Comparison of ENCODE assay signal across 9 mouse cellular contexts in genomic region chr5:64958991-64959842, GRCm38 (mm10). TPM values are rescaled to one million over a fixed set of nuclear protein-coding genes. Genes with fewer than 3 reads are reported as not detected.
DNase-seq lines count a peak whose midpoint lies in the region; ATAC-seq and TF ChIP-seq lines count a peak whose summit lies in the region.
"Had no signal": no experiment of that assay in that cellular context is flagged by ENCODE, and none has a peak within 500 bp of the region (broad histone marks: within the 10 kb centered on the region; RNA-seq: fewer than 3 reads in every experiment).

No protein-coding gene starts in this region.

- no peaks in the 10 kb centered on the region for H3K36me3 ChIP-seq in heart, embryonic 16.5 days (ENCODE audit: control insufficient read depth, insufficient read depth)
- H3K36me3 ChIP-seq in heart, embryonic 11.5 days (ENCODE audit: control insufficient read depth, insufficient read depth, low read length) = no peaks in the 10 kb centered on the region
- no peaks in the 10 kb centered on the region for H3K36me3 ChIP-seq in forebrain, embryonic 16.5 days (ENCODE audit: control insufficient read depth, insufficient read depth)
- H3K36me3 ChIP-seq in hindbrain, postnatal 0 days (ENCODE audit: insufficient read depth, low read length) = no peaks in the 10 kb centered on the region

- ATAC-seq in heart, embryonic 16.5 days (replicated peaks; ENCODE audit: extremely low read depth, insufficient read depth, low FRiP score) = no peak
- no peak for ATAC-seq in heart, embryonic 11.5 days (replicated peaks; ENCODE audit: insufficient number of reproducible peaks, low FRiP score, low TSS enrichment)
- ATAC-seq in activated CD4-positive, CD25-positive, alpha-beta regulatory T cell, adult 4 months = peak; percentile 62
- 0 out of 2 replicates have a peak, but pooled peaks have one; percentile 11 for ATAC-seq in neutrophil, adult 5-6 weeks (ENCODE audit: extremely low read depth, insufficient number of reproducible peaks, low FRiP score, poor library complexity, severe bottlenecking)
- no peak for ATAC-seq in forebrain, embryonic 16.5 days
- no peak for ATAC-seq in hindbrain, postnatal 0 days
- ATAC-seq: Patski had no signal

- H3K27me3 ChIP-seq in heart, embryonic 16.5 days (ENCODE audit: control insufficient read depth, insufficient read depth, low read length) = no peaks in the 10 kb centered on the region
- H3K27me3 ChIP-seq in heart, embryonic 11.5 days (ENCODE audit: control insufficient read depth, insufficient read depth, low read length) = no peaks in the 10 kb centered on the region
- H3K27me3 ChIP-seq in forebrain, embryonic 16.5 days (replicated peaks; ENCODE audit: control insufficient read depth, insufficient read depth, low read length) = no peaks in the 10 kb centered on the region
- H3K27me3 ChIP-seq in hindbrain, postnatal 0 days (ENCODE audit: insufficient read depth, low read length) = no peaks in the 10 kb centered on the region
- H3K27me3 ChIP-seq: Patski had no signal

- no peaks in the 10 kb centered on the region for H3K4me1 ChIP-seq in heart, embryonic 16.5 days (ENCODE audit: control insufficient read depth, insufficient read depth, low read length)
- no peaks in the 10 kb centered on the region for H3K4me1 ChIP-seq in heart, embryonic 11.5 days (ENCODE audit: control insufficient read depth, insufficient read depth, low read length)
- H3K4me1 ChIP-seq in forebrain, embryonic 16.5 days (replicated peaks; ENCODE audit: control insufficient read depth, insufficient read depth, low read length) = no peaks in the 10 kb centered on the region
- no peaks in the 10 kb centered on the region for H3K4me1 ChIP-seq in hindbrain, postnatal 0 days (ENCODE audit: insufficient read depth, low read length)

- no peak overlapping the region for H3K27ac ChIP-seq in heart, embryonic 16.5 days (ENCODE audit: low read length)
- no peak overlapping the region for H3K27ac ChIP-seq in heart, embryonic 11.5 days (ENCODE audit: low read depth, low read length)
- no peak overlapping the region for H3K27ac ChIP-seq in forebrain, embryonic 16.5 days (ENCODE audit: low read length)
- no peak overlapping the region for H3K27ac ChIP-seq in hindbrain, postnatal 0 days

- no peaks in the 10 kb centered on the region for H3K9me3 ChIP-seq in heart, embryonic 16.5 days (replicated peaks; ENCODE audit: control insufficient read depth, low read length)
- no peaks in the 10 kb centered on the region for H3K9me3 ChIP-seq in heart, embryonic 11.5 days (replicated peaks; ENCODE audit: control insufficient read depth, low read length)
- H3K9me3 ChIP-seq in forebrain, embryonic 16.5 days (ENCODE audit: control insufficient read depth, low read length) = no peaks in the 10 kb centered on the region
- H3K9me3 ChIP-seq in hindbrain, postnatal 0 days (ENCODE audit: low read length) = no peaks in the 10 kb centered on the region

- 71% methylated on average over 22 of the region's 22 CpGs for WGBS in heart, embryonic 16.5 days
- 73% methylated on average over 22 of the region's 22 CpGs for WGBS in heart, embryonic 11.5 days (ENCODE audit: insufficient replicate concordance)
- 80% methylated on average over 22 of the region's 22 CpGs for WGBS in forebrain, embryonic 16.5 days
- WGBS in hindbrain, postnatal 0 days = 82% methylated on average over 22 of the region's 22 CpGs

- peak; percentile 29 to 43 for DNase-seq in kidney, postnatal 4 days
- DNase-seq in layer of hippocampus, postnatal 14 days (ENCODE audit: low spot score in 2 of 2) = no peak
- no peak for DNase-seq in hindbrain, postnatal 0 days (ENCODE audit: low spot score)

- H3K4me2 ChIP-seq in heart, embryonic 16.5 days (ENCODE audit: low read depth, low read length) = peak overlapping the region; percentile 26; the same call in 1 of the 2 replicates
- no peak overlapping the region for H3K4me2 ChIP-seq in heart, embryonic 11.5 days
- H3K4me2 ChIP-seq in forebrain, embryonic 16.5 days (ENCODE audit: low read length) = no peak overlapping the region
- H3K4me2 ChIP-seq in hindbrain, postnatal 0 days (ENCODE audit: low read depth, low read length) = no peak overlapping the region

- no peak for TF ChIP-seq CTCF in hindbrain, postnatal 0 days (IDR thresholded peaks at IDR 0.05; ENCODE audit: low read depth)

- peak overlapping the region; percentile 3 for H3K4me3 ChIP-seq in heart, embryonic 16.5 days (ENCODE audit: low read length)
- no peak overlapping the region for H3K4me3 ChIP-seq in heart, embryonic 11.5 days (ENCODE audit: low read depth, low read length)
- no peak overlapping the region for H3K4me3 ChIP-seq in forebrain, embryonic 16.5 days (replicated peaks; ENCODE audit: low read length)
- no peak overlapping the region for H3K4me3 ChIP-seq in hindbrain, postnatal 0 days (ENCODE audit: low read length)

- no peak overlapping the region for H3K9ac ChIP-seq in heart, embryonic 16.5 days (ENCODE audit: low read length)
- no peak overlapping the region for H3K9ac ChIP-seq in heart, embryonic 11.5 days (ENCODE audit: low read depth, low read length)
- H3K9ac ChIP-seq in forebrain, embryonic 16.5 days (replicated peaks; ENCODE audit: low read depth, low read length) = no peak overlapping the region
- H3K9ac ChIP-seq in hindbrain, postnatal 0 days (replicated peaks; ENCODE audit: low read length) = no peak overlapping the region

RNA-seq across cellular contexts. Expression of gene Tlr6, which starts 0.7 kb away (rescaled TPM):
- polyA plus RNA-seq in heart, embryonic 16.5 days (2015; fragmentation: Nextera tagmentation; extraction: Ambion mirVana) = 0.50 and 0.62 TPM in 2 replicates
- 0.38 and 0.76 TPM in 2 replicates for polyA plus RNA-seq in heart, embryonic 11.5 days (2014; fragmentation: Nextera tagmentation; extraction: Ambion mirVana)
- 1 to 10 TPM; 6.7 to 8.7 TPM for polyA plus RNA-seq in activated CD4-positive, CD25-positive, alpha-beta regulatory T cell, adult 4 months (2017; shearing (Covaris generic))
- 31.0 and 37.8 TPM in 2 replicates for total RNA-seq in neutrophil, adult 5-6 weeks (2017)
- 1 to 10 TPM in 1 of 2 experiments, under 1 TPM in 1; 0.79 to 1.4 TPM for total RNA-seq in layer of hippocampus, postnatal 14 days (2021)
- 0.22 and 0.41 TPM in 2 replicates for polyA plus RNA-seq in forebrain, embryonic 16.5 days (2015; fragmentation: Nextera tagmentation; extraction: Ambion mirVana)
- total RNA-seq in hindbrain, postnatal 0 days (2014; rRNA removed) = 0.07 and 0.16 TPM in 2 replicates
- 0.34 and 0.48 TPM in 2 replicates for polyA plus RNA-seq in hindbrain, postnatal 0 days (2015; fragmentation: Nextera tagmentation; extraction: Ambion mirVana)

RNA-seq across cellular contexts. Expression of gene Fam114a1, which starts 10.7 kb away (rescaled TPM):
- polyA plus RNA-seq in heart, embryonic 16.5 days (2015; fragmentation: Nextera tagmentation; extraction: Ambion mirVana) = 36.1 and 36.4 TPM in 2 replicates
- polyA plus RNA-seq in heart, embryonic 11.5 days (2014; fragmentation: Nextera tagmentation; extraction: Ambion mirVana) = 36.4 and 38.9 TPM in 2 replicates
- 1 to 10 TPM; 1.7 to 2.2 TPM for polyA plus RNA-seq in activated CD4-positive, CD25-positive, alpha-beta regulatory T cell, adult 4 months (2017; shearing (Covaris generic))
- total RNA-seq in neutrophil, adult 5-6 weeks (2017) = 32.7 and 33.2 TPM in 2 replicates
- total RNA-seq in layer of hippocampus, postnatal 14 days (2021) = 1 to 10 TPM; 4.6 to 6.0 TPM
- polyA plus RNA-seq in forebrain, embryonic 16.5 days (2015; fragmentation: Nextera tagmentation; extraction: Ambion mirVana) = 6.7 and 8.5 TPM in 2 replicates
- total RNA-seq in hindbrain, postnatal 0 days (2014; rRNA removed) = 3.9 and 5.8 TPM in 2 replicates
- polyA plus RNA-seq in hindbrain, postnatal 0 days (2015; fragmentation: Nextera tagmentation; extraction: Ambion mirVana) = 6.8 and 7.3 TPM in 2 replicates

RNA-seq across cellular contexts. Expression of gene Tlr1, which starts 25.9 kb away (rescaled TPM):
- polyA plus RNA-seq in heart, embryonic 16.5 days (2015; fragmentation: Nextera tagmentation; extraction: Ambion mirVana) = 0.49 and 0.81 TPM in 2 replicates
- 0.40 TPM in 1 of 2 replicates, not detected in the other for polyA plus RNA-seq in heart, embryonic 11.5 days (2014; fragmentation: Nextera tagmentation; extraction: Ambion mirVana)
- 10 to 100 TPM; 54.0 to 63.2 TPM for polyA plus RNA-seq in activated CD4-positive, CD25-positive, alpha-beta regulatory T cell, adult 4 months (2017; shearing (Covaris generic))
- 84.2 and 96.3 TPM in 2 replicates for total RNA-seq in neutrophil, adult 5-6 weeks (2017)
- under 1 TPM; 0.32 to 0.55 TPM for total RNA-seq in layer of hippocampus, postnatal 14 days (2021)
- polyA plus RNA-seq in forebrain, embryonic 16.5 days (2015; fragmentation: Nextera tagmentation; extraction: Ambion mirVana) = 0.22 and 0.47 TPM in 2 replicates
- total RNA-seq in hindbrain, postnatal 0 days (2014; rRNA removed) = 0.10 and 0.75 TPM in 2 replicates
- polyA plus RNA-seq in hindbrain, postnatal 0 days (2015; fragmentation: Nextera tagmentation; extraction: Ambion mirVana) = 0.24 and 0.35 TPM in 2 replicates

Comparison
In these comparisons a context has a peak if more than half of its experiments do, and no peak if none do; other contexts are left out.
1. ATAC-seq: peak in activated CD4-positive, CD25-positive, alpha-beta regulatory T cell, adult 4 months (single experiment) and neutrophil, adult 5-6 weeks (single experiment); none in heart, embryonic 16.5 days (single experiment), heart, embryonic 11.5 days (single experiment), forebrain, embryonic 16.5 days (single experiment) and hindbrain, postnatal 0 days (single experiment).
2. DNase-seq: peak in kidney, postnatal 4 days (2 of 2); none in layer of hippocampus, postnatal 14 days (0 of 2) and hindbrain, postnatal 0 days (single experiment).
3. RNA of gene Tlr1, which starts 25.9 kb away (polyA plus RNA-seq): 54.0 to 63.2 TPM in activated CD4-positive, CD25-positive, alpha-beta regulatory T cell, adult 4 months; 0.49 to 0.81 TPM in heart, embryonic 16.5 days, 0.22 to 0.47 TPM in forebrain, embryonic 16.5 days, 0.40 TPM in heart, embryonic 11.5 days and 0.24 to 0.35 TPM in hindbrain, postnatal 0 days; every median in the first group is over 10 times any median in the second.